Mouse (Mus musculus) retina, postnatal 7 days (tissue): ENCODE measurements around the gene Il21r.

Experiments used
- DNase-seq: peaks from one replicate; pipeline ENCODE4 v3.0.0-alpha.2; 2012; ENCODE audit warnings: low read depth, low spot score

Gene Il21r

GRCm38 (mm10) chr7:125600612-125601279 lies 2.5 kb upstream of the Il21r start:
- no peak for DNase-seq

- DNase-seq, result no peak
Measured at GRCm38 (mm10) chr7:125601280-125601670, 2.0 kb upstream of the Il21r start.

GRCm38 (mm10) chr7:125601821-125602448 lies 1.3 kb upstream of the Il21r start:
- no peak for DNase-seq

- no peak for DNase-seq
Measured at GRCm38 (mm10) chr7:125604362-125605319, 1.4 kb downstream of the Il21r start.

GRCm38 (mm10) chr7:125605725-125606139 lies 2.5 kb downstream of the Il21r start:
- DNase-seq, result no peak

GRCm38 (mm10) chr7:125606265-125607164 lies 3.3 kb downstream of the Il21r start:
- DNase-seq, result no peak

- DNase-seq, result no peak
Measured at GRCm38 (mm10) chr7:125607384-125608182, 4.4 kb downstream of the Il21r start.

- DNase-seq, result no peak
Measured at GRCm38 (mm10) chr7:125608183-125608688, 5.0 kb downstream of the Il21r start.

GRCm38 (mm10) chr7:125613579-125613978 lies 10.3 kb downstream of the Il21r start:
- no peak for DNase-seq

- DNase-seq, result no peak
Measured at GRCm38 (mm10) chr7:125615453-125615852, 12.2 kb downstream of the Il21r start.

GRCm38 (mm10) chr7:125618016-125618415 lies 14.8 kb downstream of the Il21r start:
- no peak for DNase-seq

GRCm38 (mm10) chr7:125620077-125620476 lies 16.8 kb downstream of the Il21r start:
- DNase-seq, result no peak

GRCm38 (mm10) chr7:125622741-125623685 lies 19.8 kb downstream of the Il21r start:
- no peak for DNase-seq

GRCm38 (mm10) chr7:125625219-125625618 lies 22.0 kb downstream of the Il21r start:
- DNase-seq, result no peak

GRCm38 (mm10) chr7:125625829-125626228 lies 22.6 kb downstream of the Il21r start:
- no peak for DNase-seq

- DNase-seq, result no peak
Measured at GRCm38 (mm10) chr7:125630317-125630716, 27.1 kb downstream of the Il21r start.

GRCm38 (mm10) chr7:125630989-125631388 lies 27.8 kb downstream of the Il21r start:
- no peak for DNase-seq

- no peak for DNase-seq
Measured at GRCm38 (mm10) chr7:125637220-125638140, 34.3 kb downstream of the Il21r start.
